Mouse (Mus musculus) myocyte (in vitro differentiated cells): ENCODE measurements around the gene Fto.

Experiments used
- CEBPB ChIP-seq: IDR thresholded peaks from 2 replicates; pipeline ENCODE4 v1.6.1; 2011; ENCODE audit warnings: mild to moderate bottlenecking, moderate library complexity; ENCODE audit not compliant: poor library complexity, insufficient read depth, severe bottlenecking
- E2F4 ChIP-seq: IDR thresholded peaks from one replicate; pipeline ENCODE4 v1.6.1; 2011; ENCODE audit warnings: mild to moderate bottlenecking, control low read depth, moderate library complexity; ENCODE audit not compliant: insufficient read depth
- MAX ChIP-seq: IDR thresholded peaks from one replicate; pipeline ENCODE4 v1.6.1; 2011; ENCODE audit warnings: low read depth, mild to moderate bottlenecking, control low read depth
- MYOD1 ChIP-seq, 3 experiments: IDR thresholded peaks; one replicate each; pipeline ENCODE4 v1.6.1; 2011; ENCODE audit warnings: control low read depth in 2 of 3, low read depth in 2 of 3, mild to moderate bottlenecking in 2 of 3, moderate library complexity in 1 of 3; ENCODE audit not compliant: insufficient read length in 2 of 3, control insufficient read depth in 1 of 3
- MYOG ChIP-seq, 3 experiments: IDR thresholded peaks; one replicate each; pipeline ENCODE4 v1.6.1; 2011; ENCODE audit warnings: control low read depth in 2 of 3, low read depth in 2 of 3, mild to moderate bottlenecking in 2 of 3; ENCODE audit not compliant: insufficient read length in 2 of 3, control insufficient read depth in 1 of 3, insufficient read depth in 1 of 3
- POLR2A ChIP-seq: IDR thresholded peaks from one replicate; pipeline ENCODE4 v1.6.1; 2011; ENCODE audit warnings: low read depth, mild to moderate bottlenecking, control low read depth, moderate library complexity; ENCODE audit not compliant: insufficient read length
- POLR2AphosphoS2 ChIP-seq: IDR thresholded peaks from one replicate; pipeline ENCODE4 v1.6.1; 2011; ENCODE audit warnings: low read depth, control low read depth; ENCODE audit not compliant: insufficient read length
- SRF ChIP-seq: IDR thresholded peaks from one replicate; pipeline ENCODE4 v1.6.1; 2011; ENCODE audit warnings: low read depth; ENCODE audit not compliant: control insufficient read depth, insufficient read length

- TF ChIP-seq POLR2A (no peak), E2F4 (no peak), MAX (no peak), POLR2AphosphoS2 (no peak), CEBPB (no peak), MYOD1 (IDR thresholded peaks at IDR 0.05; ENCODE audit: control insufficient read depth in 1 of 3, insufficient read length in 2 of 3, low read depth in 2 of 3) (no peak), MYOG (IDR thresholded peaks at IDR 0.05; ENCODE audit: control insufficient read depth in 1 of 3, insufficient read depth in 1 of 3, insufficient read length in 2 of 3, low read depth in 2 of 3) (no peak), SRF (no peak)
Observed at GRCm38 (mm10) chr8:91653561-91653960, 340.2 kb downstream of the Fto start.
